Mouse (Mus musculus) heart, postnatal 0 days (tissue): ENCODE data around the gene Adamtsl1. TPM values are rescaled to one million over a fixed set of nuclear protein-coding genes. Genes with fewer than 3 reads are reported as not detected.

ENCODE experiments used
- ATAC-seq: fragments of 200-750 bp; cut with Nextera tagmentation; 2 replicates; pipeline ENCODE4 v1.8.0; 2017; ENCODE audit warnings: low read depth, moderate number of reproducible peaks, moderate library complexity; ENCODE audit not compliant: insufficient read depth
- DNase-seq: peaks from one replicate; pipeline ENCODE4 v3.0.0-alpha.2; 2016; ENCODE audit warnings: low spot score
- H3K27ac ChIP-seq: fragments of 300-500 bp; sonication (generic); 2 replicates; pipeline ENCODE4 v1.5.1; 2014; ENCODE audit warnings: low read depth, mild to moderate bottlenecking
- H3K27me3 ChIP-seq: fragments of 300-500 bp; sonication (generic); 2 replicates; pipeline ENCODE4 v1.6.1; 2014; ENCODE audit warnings: low read length, mixed read lengths; ENCODE audit not compliant: control insufficient read depth, insufficient read depth
- H3K36me3 ChIP-seq: fragments of 300-500 bp; sonication (generic); replicated peaks from 2 replicates; pipeline ENCODE4 v1.6.1; 2014; ENCODE audit warnings: low read length, mixed read lengths; ENCODE audit not compliant: control insufficient read depth, insufficient read depth
- H3K4me1 ChIP-seq: fragments of 300-500 bp; sonication (generic); 2 replicates; pipeline ENCODE4 v1.6.1; 2014; ENCODE audit warnings: antibody characterized with exemption; ENCODE audit not compliant: control insufficient read depth, insufficient read depth
- H3K4me2 ChIP-seq: fragments of 300-500 bp; sonication (generic); 2 replicates; pipeline ENCODE4 v1.6.1; 2014; ENCODE audit warnings: low read depth, mild to moderate bottlenecking, low read length, moderate library complexity
- H3K4me3 ChIP-seq: fragments of 300-500 bp; sonication (generic); 2 replicates; pipeline ENCODE4 v1.5.1; 2014; ENCODE audit warnings: low read depth, low read length
- H3K9ac ChIP-seq: fragments of 300-500 bp; sonication (generic); replicated peaks from 2 replicates; pipeline ENCODE4 v1.6.1; 2014; ENCODE audit warnings: low read depth, low read length, mixed read lengths
- H3K9me3 ChIP-seq: fragments of 300-500 bp; sonication (generic); replicated peaks from 2 replicates; pipeline ENCODE4 v1.6.1; 2016; ENCODE audit warnings: low read length; ENCODE audit not compliant: control insufficient read depth
- CTCF ChIP-seq: IDR thresholded peaks from 2 replicates; pipeline ENCODE4 v1.5.1; 2016; ENCODE audit warnings: antibody characterized with exemption, control low read depth, low read depth
- EP300 ChIP-seq: IDR thresholded peaks from 2 replicates; pipeline ENCODE4 v1.6.1; 2016; ENCODE audit warnings: antibody characterized with exemption, low read depth
- WGBS: fragments of 180-500 bp; shearing (Covaris S2); extraction: QIAGEN DNeasy Blood & Tissue Kit; methylation state at CpG from one replicate; pipeline ENCODE4 v1.1.7; 2014; 5-methylcytosine and 5-hydroxymethylcytosine counted together
- polyA plus RNA-seq: library from polyadenylated mRNA; unstranded; fragments of >200 nt; fragmentation: Nextera tagmentation; extraction: Ambion mirVana; gene quantifications from 2 replicates; pipeline ENCODE4 v1.2.1, GENCODE M21; 2015
- total RNA-seq: library from RNA; depleted of rRNA; stranded (reverse); fragments of >200 nt; gene quantifications from 2 replicates; pipeline ENCODE4 v1.2.3, GENCODE M21; 2014; ENCODE audit warnings: low replicate concordance

Adamtsl1 gene
- total and polyA plus RNA-seq, 2 experiments from 2014 or later, result 3.9 to 6.0 TPM

GRCm38 (mm10) chr4:85837532-85837965 is 323.6 kb downstream of the Adamtsl1 start:
- no peak for DNase-seq
- H3K27ac ChIP-seq, result no peak overlapping the region
- H3K36me3 ChIP-seq, result no peaks in the 10 kb centered on the region
- no peak for ATAC-seq
- no peaks in the 10 kb centered on the region for H3K9me3 ChIP-seq
- TF ChIP-seq CTCF, result no peak
- TF ChIP-seq EP300, result no peak
- no peaks in the 10 kb centered on the region for H3K27me3 ChIP-seq
- no peaks in the 10 kb centered on the region for H3K4me1 ChIP-seq
- 33% methylated on average over 5 of the region's 5 CpGs for WGBS
- no peak overlapping the region for H3K4me3 ChIP-seq
- no peak overlapping the region for H3K9ac ChIP-seq
- H3K4me2 ChIP-seq, result no peak overlapping the region

- Histone ChIP-seq H3K4me3 (no peak overlapping the region), H3K4me1 (no peaks in the 10 kb centered on the region), H3K27ac (no peak overlapping the region), H3K9ac (no peak overlapping the region), H3K27me3 (no peaks in the 10 kb centered on the region), H3K9me3 (no peaks in the 10 kb centered on the region), H3K4me2 (no peak overlapping the region), H3K36me3 (no peaks in the 10 kb centered on the region)
- 41% methylated on average over 5 of the region's 5 CpGs for WGBS
- ATAC-seq, result no peak
- DNase-seq, result no peak
- no peak for TF ChIP-seq CTCF
- TF ChIP-seq EP300, result no peak
Measured at GRCm38 (mm10) chr4:85838031-85838430, 324.1 kb downstream of the Adamtsl1 start.

- WGBS, result 54% methylated on average over 9 of the region's 9 CpGs
- H3K9ac ChIP-seq, result no peak overlapping the region
- no peak overlapping the region for H3K27ac ChIP-seq
- no peaks in the 10 kb centered on the region for H3K9me3 ChIP-seq
- H3K4me3 ChIP-seq, result no peak overlapping the region
- no peaks in the 10 kb centered on the region for H3K4me1 ChIP-seq
- TF ChIP-seq EP300 (no peak), CTCF (no peak)
- no peak for ATAC-seq
- no peaks in the 10 kb centered on the region for H3K36me3 ChIP-seq
- no peak for DNase-seq
- H3K27me3 ChIP-seq, result no peaks in the 10 kb centered on the region
- H3K4me2 ChIP-seq, result no peak overlapping the region
Measured at GRCm38 (mm10) chr4:85842113-85842512, 328.1 kb downstream of the Adamtsl1 start.

- H3K9ac ChIP-seq, result no peak overlapping the region
- no peaks in the 10 kb centered on the region for H3K36me3 ChIP-seq
- DNase-seq, result no peak
- H3K27ac ChIP-seq, result no peak overlapping the region
- no peak overlapping the region for H3K4me2 ChIP-seq
- H3K27me3 ChIP-seq, result no peaks in the 10 kb centered on the region
- no peak for TF ChIP-seq EP300
- TF ChIP-seq CTCF, result no peak
- ATAC-seq, result no peak
- H3K9me3 ChIP-seq, result no peaks in the 10 kb centered on the region
- H3K4me1 ChIP-seq, result no peaks in the 10 kb centered on the region
- H3K4me3 ChIP-seq, result no peak overlapping the region
Measured at GRCm38 (mm10) chr4:85844381-85844780, 330.4 kb downstream of the Adamtsl1 start.

- TF ChIP-seq CTCF, result no peak
- TF ChIP-seq EP300, result no peak
- 55% methylated on average over 7 of the region's 7 CpGs for WGBS
- ATAC-seq, result no peak
- Histone ChIP-seq H3K9ac (no peak overlapping the region), H3K36me3 (no peaks in the 10 kb centered on the region), H3K4me2 (no peak overlapping the region), H3K27ac (no peak overlapping the region), H3K4me1 (no peaks in the 10 kb centered on the region), H3K27me3 (no peaks in the 10 kb centered on the region), H3K9me3 (no peaks in the 10 kb centered on the region), H3K4me3 (no peak overlapping the region)
- DNase-seq, result no peak
Measured at GRCm38 (mm10) chr4:85845931-85846330, 332.0 kb downstream of the Adamtsl1 start.

- ATAC-seq (no peak), DNase-seq (no peak)
- H3K4me3 ChIP-seq, result no peak overlapping the region
- WGBS, result 83% methylated on average over 7 of the region's 7 CpGs
- no peak overlapping the region for H3K27ac ChIP-seq
- no peaks in the 10 kb centered on the region for H3K27me3 ChIP-seq
- no peak overlapping the region for H3K9ac ChIP-seq
- H3K36me3 ChIP-seq, result no peaks in the 10 kb centered on the region
- no peak overlapping the region for H3K4me2 ChIP-seq
- no peaks in the 10 kb centered on the region for H3K9me3 ChIP-seq
- TF ChIP-seq CTCF, result no peak
- no peak for TF ChIP-seq EP300
- H3K4me1 ChIP-seq, result no peaks in the 10 kb centered on the region
Measured at GRCm38 (mm10) chr4:85853401-85853800, 339.4 kb downstream of the Adamtsl1 start.
